Mouse (Mus musculus) heart, postnatal 25 days (tissue): ENCODE data around the gene Omt2a. TPM values are rescaled to one million over a fixed set of nuclear protein-coding genes. Genes with fewer than 3 reads are reported as not detected.
"Not testable (repeated sequence)": the region's sequence is repeated elsewhere in the genome, so short reads cannot be mapped to it uniquely, and the experiment has no call there.

Experiments used
- DNase-seq: peaks from one replicate; pipeline ENCODE4 v3.0.0; 2022; ENCODE audit warnings: low spot score
- intact Hi-C: fragments of 180-260 bp; cut with DNase I; formaldehyde crosslinking; loops from one replicate; pipeline ENCODE4 v1.15.1; 2025
- total RNA-seq, 2 experiments: library from RNA; stranded (reverse); gene quantifications; 2 replicates each; pipeline ENCODE4 v1.2.3; 2021

The Omt2a gene
- total RNA-seq, 2 experiments from 2014 or later = not detected

- DNase-seq, intact Hi-C loops: not testable (repeated sequence)
Observed at GRCm38 (mm10) chr9:78308122-78308521, 6.5 kb downstream of the Omt2a start.

DNA sequence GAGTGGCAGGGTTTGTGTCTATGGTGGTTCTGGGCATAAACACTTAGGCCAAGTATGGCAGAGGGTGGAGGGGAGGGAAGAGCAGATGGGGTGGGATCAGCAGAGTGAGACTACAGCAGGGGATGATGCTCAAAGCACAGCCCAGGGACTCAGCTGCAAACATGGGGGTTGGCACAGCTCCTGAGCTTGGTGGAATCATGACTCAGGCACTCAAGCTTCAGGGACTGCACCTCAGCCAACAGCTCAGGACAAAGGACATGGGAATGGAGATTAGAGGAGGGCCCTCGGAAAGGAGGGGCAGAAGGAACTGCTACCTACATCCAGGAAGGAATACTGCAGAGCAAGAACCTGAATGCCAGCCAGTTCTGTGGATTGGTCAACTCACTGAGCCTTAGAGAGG, 15.5 kb downstream of the Omt2a start:
- intact Hi-C loops = loop anchor here (10.0 kb wide), 1 partner anchor 46 kb away; no protein-coding TSS in a partner anchor
- DNase-seq = not testable (repeated sequence)

DNA sequence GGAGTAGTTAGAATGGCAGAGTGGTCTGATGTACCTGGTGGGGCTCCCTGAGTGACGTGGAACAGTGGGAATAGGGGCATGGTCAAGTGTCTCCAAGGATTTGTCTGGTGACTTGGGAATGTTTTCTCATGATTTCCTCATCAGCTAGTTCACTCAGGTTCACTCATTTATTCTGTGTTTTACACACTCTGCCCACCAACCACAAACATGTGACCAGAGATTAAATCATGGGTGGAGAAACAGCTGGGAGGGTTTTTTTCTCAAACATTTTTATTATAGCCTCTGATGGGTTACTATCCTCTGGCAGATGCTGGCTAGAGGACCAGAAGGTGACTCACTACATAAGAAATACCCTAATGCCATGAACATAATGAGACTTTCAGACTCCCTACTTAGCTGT, 16.4 kb downstream of the Omt2a start:
- no peak for DNase-seq

DNA sequence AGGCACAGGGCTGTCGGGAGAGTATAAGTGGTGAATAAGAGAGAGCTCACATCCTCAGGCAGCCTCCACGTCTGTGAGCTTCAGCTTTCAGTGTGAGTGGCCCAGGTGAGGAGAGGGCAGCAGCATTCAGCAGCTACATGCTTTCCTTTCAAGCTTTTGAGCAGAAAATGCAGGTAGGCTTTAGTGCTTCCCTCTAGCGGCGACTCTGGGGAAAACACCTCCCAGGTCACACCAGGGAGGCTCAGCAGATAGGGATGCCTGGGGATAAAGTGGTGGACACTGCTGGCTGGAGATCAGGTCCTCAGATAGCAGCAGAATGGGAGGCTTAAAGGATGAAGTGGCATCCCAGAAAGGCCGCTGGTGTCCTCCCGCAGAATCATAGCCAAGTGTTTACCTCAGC, 18.5 kb downstream of the Omt2a start:
- not testable (repeated sequence) for DNase-seq
- intact Hi-C loops = loop anchor here (10.0 kb wide), 1 partner anchor 49 kb away; no protein-coding TSS in a partner anchor

More for the DNA sequence above, 16.4 kb downstream of the Omt2a start:
- intact Hi-C loops = loop anchor here (10.0 kb wide), 1 partner anchor 47 kb away; no protein-coding TSS in a partner anchor

DNA sequence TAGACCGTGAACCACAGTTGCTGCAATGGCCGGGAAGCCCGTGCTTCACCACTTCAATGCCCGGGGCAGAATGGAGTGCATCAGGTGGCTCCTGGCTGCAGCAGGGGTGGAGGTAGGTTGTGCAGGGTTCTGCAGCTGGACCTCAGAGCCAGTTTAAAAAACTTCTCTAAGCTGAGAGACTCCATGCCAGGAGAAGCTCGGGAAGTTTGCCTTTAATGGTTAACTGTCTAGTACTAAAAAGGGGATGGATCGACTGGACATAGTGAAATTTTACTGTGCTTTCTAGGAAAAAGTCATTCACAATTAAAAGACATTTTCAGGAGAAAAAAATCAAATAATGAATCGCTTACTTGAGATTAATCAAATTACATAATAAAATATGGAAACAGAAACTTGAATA, 19.8 kb downstream of the Omt2a start:
- intact Hi-C loops = loop anchor here (10.0 kb wide), 1 partner anchor 50 kb away; no protein-coding TSS in a partner anchor
- DNase-seq = not testable (repeated sequence)

- intact Hi-C loops = loop anchor here (10.0 kb wide), 1 partner anchor 51 kb away; no protein-coding TSS in a partner anchor
- not testable (repeated sequence) for DNase-seq
Observed at GRCm38 (mm10) chr9:78293683-78294082, 20.9 kb downstream of the Omt2a start.

- DNase-seq = not testable (repeated sequence)
- intact Hi-C loops = loop anchor here (10.0 kb wide), 1 partner anchor 52 kb away; no protein-coding TSS in a partner anchor
Observed at GRCm38 (mm10) chr9:78292462-78292861, 22.1 kb downstream of the Omt2a start.

DNA sequence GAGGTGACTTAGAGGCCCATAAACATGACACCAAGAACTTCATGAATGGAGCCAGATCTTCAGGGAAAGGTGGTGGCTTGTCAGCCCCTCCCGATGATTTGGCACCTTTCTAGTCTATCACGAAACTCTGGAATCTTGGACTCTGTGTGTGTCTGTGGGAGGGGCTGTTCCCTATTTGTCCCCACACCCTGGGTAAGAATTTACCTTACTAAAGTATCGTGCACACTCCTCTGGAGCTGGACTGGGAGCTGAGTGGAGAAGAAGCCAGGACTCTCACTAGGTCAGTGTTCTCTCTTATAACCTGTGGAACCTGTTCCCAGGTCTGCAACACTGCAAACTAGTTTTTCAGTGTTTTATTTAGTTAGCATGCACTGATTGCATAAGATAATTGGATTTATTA, 24.9 kb downstream of the Omt2a start, which contains the start of gene Gm10639:
Gene Gm10639 (plus strand): TSS at position 201 of the 400 bp plus-strand sequence.
- DNase-seq = not testable (repeated sequence)
- intact Hi-C loops = loop anchor here (10.0 kb wide), 1 partner anchor 55 kb away; no protein-coding TSS in a partner anchor

DNA sequence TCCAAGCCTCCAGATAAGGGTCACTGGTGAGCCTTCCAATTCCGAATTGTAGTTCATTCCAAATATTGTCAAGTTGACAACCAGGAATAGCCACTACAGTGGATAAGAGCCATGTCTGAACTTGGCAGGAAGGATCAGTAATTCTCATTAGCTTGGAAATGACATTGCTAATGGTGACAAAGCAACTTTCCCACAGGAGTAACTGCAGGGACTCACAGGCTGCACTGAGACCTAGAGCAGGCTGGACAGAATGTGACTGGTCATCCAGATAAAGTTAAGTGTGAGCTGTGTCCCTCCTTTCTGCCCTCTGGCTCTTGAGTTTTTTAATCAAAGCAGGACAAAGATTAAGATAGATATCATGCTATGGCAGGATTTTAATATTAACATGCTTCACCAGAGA, 25.5 kb downstream of the Omt2a start:
- intact Hi-C loops, DNase-seq: not testable (repeated sequence)

DNA sequence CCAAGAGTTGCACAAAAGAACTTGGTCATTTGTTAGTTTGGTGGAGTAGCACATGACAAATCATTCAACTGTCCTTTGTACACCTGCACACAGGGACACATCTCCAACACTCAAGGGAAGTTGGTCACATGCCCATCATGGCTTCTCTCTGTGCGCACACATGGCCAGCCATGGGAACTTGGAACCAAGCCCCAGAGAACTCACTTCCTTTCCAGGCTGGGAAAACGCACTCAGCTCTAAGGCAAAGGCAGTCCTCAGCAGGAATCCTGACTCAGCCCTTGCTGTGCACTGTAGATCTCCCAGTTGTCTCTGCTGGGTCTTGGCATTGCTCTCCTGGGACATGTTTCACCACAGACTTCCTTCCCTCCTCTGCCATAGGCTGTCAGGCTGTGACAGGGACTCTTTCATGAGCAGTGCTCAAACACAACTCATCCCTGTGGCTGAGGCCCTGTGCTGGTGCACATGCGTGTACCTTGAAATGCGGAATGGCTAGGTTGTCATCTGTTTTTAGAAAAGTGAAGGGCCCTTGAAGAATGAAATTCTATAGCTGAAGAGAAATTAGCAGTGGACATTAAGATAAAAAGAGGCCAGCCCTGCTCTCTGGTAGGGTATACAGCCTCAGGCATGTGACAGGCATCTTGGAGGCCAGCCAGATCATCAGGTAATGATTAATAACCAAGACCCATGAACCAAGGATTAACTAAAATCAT, 32.4 kb downstream of the Omt2a start:
- DNase-seq, intact Hi-C loops: not testable (repeated sequence)

- intact Hi-C loops, DNase-seq: not testable (repeated sequence)
Observed at GRCm38 (mm10) chr9:78270945-78271344, 43.7 kb downstream of the Omt2a start.

Other genes starting within 250 kb of the Omt2a start
- 10 to 100 TPM; 49.2 to 51.3 TPM for gene Fbxo9, start 205.7 kb downstream of the Omt2a start, total RNA-seq
- 10 to 100 TPM; 14.9 to 15.3 TPM for gene Ick, start 205.6 kb downstream of the Omt2a start, total RNA-seq
- 10 to 100 TPM; 81.4 to 87.9 TPM for gene Gsta4, start 132.0 kb downstream of the Omt2a start, total RNA-seq
- gene Gsta1, start 84.1 kb downstream of the Omt2a start, total RNA-seq = under 1 TPM in 1 of 2 experiments, not detected in 1; 0.39 TPM
- gene Gm3776, start 57.7 kb downstream of the Omt2a start, total RNA-seq = under 1 TPM; 0.39 to 0.89 TPM
- not detected for gene Gm10639, start 24.9 kb downstream of the Omt2a start, total RNA-seq
- gene Omt2b, start 12.8 kb upstream of the Omt2a start, total RNA-seq = not detected
- gene Gsta2, start 41.0 kb upstream of the Omt2a start, total RNA-seq = 1 to 10 TPM in 1 of 2 experiments, under 1 TPM in 1; 0.45 to 1.2 TPM
- not detected for gene Dppa5a, start 53.4 kb upstream of the Omt2a start, total RNA-seq
- gene Ooep, start 63.9 kb upstream of the Omt2a start, total RNA-seq = not detected
- gene Ddx43, start 81.0 kb upstream of the Omt2a start, total RNA-seq = not detected
- under 1 TPM; 0.45 to 0.55 TPM for gene Cgas, start 128.4 kb upstream of the Omt2a start, total RNA-seq
- gene Mto1, start 133.4 kb upstream of the Omt2a start, total RNA-seq = 10 to 100 TPM; 24.5 to 25.5 TPM
- gene Gm17324, start 134.0 kb upstream of the Omt2a start, total RNA-seq = not detected
- 1,000 to 10,000 TPM; 1,031 to 1,197 TPM for gene Eef1a1, start 174.4 kb upstream of the Omt2a start, total RNA-seq